Mouse (Mus musculus) midbrain, embryonic 10.5 days (tissue): ENCODE measurements around the gene Atp13a3. TPM values are rescaled to one million over a fixed set of nuclear protein-coding genes. Genes with fewer than 3 reads are reported as not detected.

Experiments used
- DNase-seq: peaks from one replicate; pipeline ENCODE4 v3.0.0-alpha.2; 2017; ENCODE audit warnings: low spot score
- H3K27ac ChIP-seq: fragments of 300-500 bp; sonication (generic); replicated peaks from 2 replicates; pipeline ENCODE4 v1.5.1; 2016; ENCODE audit warnings: mild to moderate bottlenecking
- H3K27me3 ChIP-seq: fragments of 300-500 bp; sonication (generic); 2 replicates; pipeline ENCODE4 v1.6.1; 2016; ENCODE audit warnings: low read depth, mild to moderate bottlenecking; ENCODE audit not compliant: poor library complexity, severe bottlenecking
- H3K36me3 ChIP-seq: fragments of 300-500 bp; sonication (generic); 2 replicates; pipeline ENCODE4 v1.6.1; 2016; ENCODE audit warnings: mild to moderate bottlenecking, moderate library complexity
- H3K4me1 ChIP-seq: fragments of 300-500 bp; sonication (generic); 2 replicates; pipeline ENCODE4 v1.6.1; 2016
- H3K4me3 ChIP-seq: fragments of 300-500 bp; sonication (generic); 2 replicates; pipeline ENCODE4 v1.5.1; 2016; ENCODE audit warnings: mild to moderate bottlenecking, moderate library complexity
- H3K9me3 ChIP-seq: fragments of 300-500 bp; sonication (generic); replicated peaks from 2 replicates; pipeline ENCODE4 v1.6.1; 2016; ENCODE audit warnings: mild to moderate bottlenecking
- WGBS: fragments of 180-500 bp; shearing (Covaris S2); methylation state at CpG from one replicate; pipeline ENCODE4 v1.1.7; 2016; 5-methylcytosine and 5-hydroxymethylcytosine counted together
- polyA plus RNA-seq: library from polyadenylated mRNA; unstranded; fragments of >200 nt; fragmentation: Nextera tagmentation; extraction: Ambion mirVana; gene quantifications from 2 replicates; pipeline ENCODE4 v1.2.1, GENCODE M21; 2016

Atp13a3 gene
- polyA plus RNA-seq, 1 experiment from 2014 or later: 7.8 TPM

DNA sequence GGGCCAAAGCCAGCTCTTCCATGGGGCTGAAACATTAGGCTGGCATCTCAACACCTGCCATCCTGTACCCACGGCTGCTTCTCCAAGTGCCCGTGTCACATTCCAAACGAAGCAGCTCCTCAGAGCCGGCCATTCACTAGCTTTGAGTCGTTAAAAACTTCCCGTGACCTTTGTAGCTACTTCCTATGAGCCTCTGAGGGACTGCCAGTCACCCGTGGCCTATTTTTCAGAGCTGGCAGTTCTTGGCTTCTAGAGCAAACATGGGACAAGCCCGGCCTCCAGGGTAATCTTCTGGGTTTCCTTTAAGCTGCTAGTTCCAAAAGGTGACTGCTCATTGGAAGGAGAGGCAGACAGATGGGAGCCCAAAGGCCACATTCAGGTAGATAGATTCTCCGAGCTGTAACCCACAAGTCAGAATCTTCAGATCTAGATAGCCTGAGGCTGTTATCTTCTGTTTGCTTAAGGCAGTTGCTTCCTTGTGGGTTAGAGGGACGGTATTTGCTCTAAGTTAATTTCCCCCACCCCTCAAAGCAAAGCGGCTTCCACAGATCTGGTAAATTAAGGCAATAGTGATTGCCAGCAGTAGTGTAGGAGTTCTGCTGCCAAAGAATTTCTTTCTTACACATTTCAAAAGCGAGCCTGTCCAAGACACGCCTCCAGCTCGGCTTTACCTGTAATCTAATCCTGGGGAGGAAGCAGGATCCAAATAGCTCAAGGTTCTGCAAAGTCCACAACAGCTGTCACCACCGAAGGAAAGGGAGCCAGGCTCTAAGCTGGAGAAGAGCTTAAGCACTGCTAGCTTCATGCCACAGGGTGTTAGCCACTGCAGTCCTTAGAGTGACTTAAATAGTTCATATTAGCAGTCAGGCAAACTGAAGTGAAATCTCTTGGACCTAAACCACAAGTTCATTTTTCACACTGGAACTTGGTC is 8.4 kb downstream of the Atp13a3 start:
- peaks cover 3% of the 10 kb centered on the region; the same call in 1 of the 2 replicates for H3K4me1 ChIP-seq
- no peaks in the 10 kb centered on the region for H3K9me3 ChIP-seq
- no peaks in the 10 kb centered on the region for H3K36me3 ChIP-seq
- H3K27ac ChIP-seq: no peak overlapping the region
- no peak for DNase-seq
- H3K4me3 ChIP-seq: no peak overlapping the region
- H3K27me3 ChIP-seq: no peaks in the 10 kb centered on the region
- 62% methylated on average over 15 of the region's 15 CpGs for WGBS

DNA sequence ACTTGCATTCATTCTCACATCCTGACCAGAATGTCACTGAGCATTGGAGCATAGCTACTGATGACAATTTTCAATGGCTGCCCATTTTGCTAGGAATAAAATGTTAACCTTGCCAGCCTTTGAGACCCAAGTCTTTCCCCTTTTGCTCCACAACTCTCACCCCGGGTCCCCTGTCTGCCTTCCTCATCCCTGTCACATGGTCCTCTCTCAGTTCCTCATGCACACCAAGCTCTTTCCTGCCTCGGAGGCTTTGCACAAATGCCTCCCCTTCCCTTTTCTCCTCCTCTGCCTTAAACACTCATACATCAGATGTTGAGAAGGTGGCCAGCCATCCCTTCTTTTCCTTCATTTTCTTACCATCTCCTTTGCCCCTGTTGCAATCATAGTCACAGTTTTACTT is 10.6 kb downstream of the Atp13a3 start:
- Histone ChIP-seq H3K36me3 (no peaks in the 10 kb centered on the region), H3K4me1 (peaks cover 3% of the 10 kb centered on the region; the same call in 1 of the 2 replicates), H3K27me3 (peaks cover 4% of the 10 kb centered on the region), H3K9me3 (no peaks in the 10 kb centered on the region), H3K4me3 (no peak overlapping the region), H3K27ac (no peak overlapping the region)
- 83% methylated on average over 2 of the region's 2 CpGs for WGBS
- DNase-seq: no peak

DNA sequence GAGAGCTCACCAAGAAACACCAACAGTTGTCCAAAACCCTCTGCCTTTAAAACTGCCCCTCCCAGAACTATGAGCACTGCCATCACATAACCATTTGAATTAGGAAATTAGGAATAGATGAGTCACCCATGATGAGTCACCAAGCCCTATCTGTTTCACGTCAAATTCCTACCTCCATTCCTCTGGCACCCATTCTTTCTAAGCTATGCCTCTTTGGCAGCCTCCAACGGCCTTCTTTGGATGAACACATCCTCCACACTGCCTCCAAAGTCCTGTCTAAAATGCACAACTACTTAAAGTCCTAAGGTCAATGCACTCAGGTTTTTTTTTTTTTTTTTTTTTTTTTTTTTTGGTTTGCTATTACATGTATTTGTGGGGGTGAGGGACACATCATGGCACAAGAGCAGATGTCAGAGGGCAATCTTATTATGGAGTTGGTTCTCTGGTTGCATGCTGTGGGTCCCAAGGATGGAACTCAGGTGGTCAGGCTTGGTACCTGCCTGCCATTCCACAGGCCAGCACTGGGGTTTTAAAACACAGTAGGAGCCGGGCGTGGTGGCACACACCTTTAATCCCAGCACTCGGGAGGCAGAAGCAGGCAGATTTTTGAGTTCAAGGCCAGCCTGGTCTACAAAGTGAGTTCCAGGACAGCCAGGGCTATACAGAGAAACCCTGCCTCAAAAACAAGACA is 15.0 kb downstream of the Atp13a3 start:
- Histone ChIP-seq H3K36me3 (peaks cover 9% of the 10 kb centered on the region), H3K9me3 (no peaks in the 10 kb centered on the region), H3K4me1 (peaks cover 29% of the 10 kb centered on the region), H3K27ac (no peak overlapping the region), H3K4me3 (no peak overlapping the region), H3K27me3 (peaks cover 10% of the 10 kb centered on the region)
- DNase-seq: no peak
- 90% methylated on average over 5 of the region's 5 CpGs for WGBS

GRCm38 (mm10) chr16:30389831-30390649 is 15.7 kb downstream of the Atp13a3 start:
- no peaks in the 10 kb centered on the region for H3K9me3 ChIP-seq
- no peak for DNase-seq
- WGBS: 77% methylated on average over 9 of the region's 9 CpGs
- peaks cover 10% of the 10 kb centered on the region for H3K27me3 ChIP-seq
- peak overlapping the region; percentile 91 for H3K4me3 ChIP-seq
- peaks cover 29% of the 10 kb centered on the region for H3K4me1 ChIP-seq
- peaks cover 17% of the 10 kb centered on the region for H3K36me3 ChIP-seq
- H3K27ac ChIP-seq: peak overlapping the region; percentile 93

GRCm38 (mm10) chr16:30389210-30389684 is 16.5 kb downstream of the Atp13a3 start:
- peak; percentile 53 for DNase-seq
- H3K27ac ChIP-seq: peak overlapping the region; percentile 93
- no peaks in the 10 kb centered on the region for H3K9me3 ChIP-seq
- peaks cover 10% of the 10 kb centered on the region for H3K27me3 ChIP-seq
- H3K36me3 ChIP-seq: peaks cover 25% of the 10 kb centered on the region
- peak overlapping the region; percentile 91 for H3K4me3 ChIP-seq
- H3K4me1 ChIP-seq: peaks cover 29% of the 10 kb centered on the region
- 7% methylated on average over 17 of the region's 17 CpGs for WGBS

- H3K36me3 ChIP-seq: peaks cover 31% of the 10 kb centered on the region
- 1% methylated on average over 75 of the region's 76 CpGs for WGBS
- peak overlapping the region; percentile 93 for H3K27ac ChIP-seq
Observed at GRCm38 (mm10) chr16:30388522-30389209, 17.1 kb downstream of the Atp13a3 start.

GRCm38 (mm10) chr16:30387871-30388460 is 17.8 kb downstream of the Atp13a3 start:
- H3K27ac ChIP-seq: peak overlapping the region; percentile 93
- H3K9me3 ChIP-seq: no peaks in the 10 kb centered on the region
- peaks cover 10% of the 10 kb centered on the region for H3K27me3 ChIP-seq
- under 1% methylated on average over 48 of the region's 49 CpGs for WGBS
- peaks cover 38% of the 10 kb centered on the region for H3K36me3 ChIP-seq
- DNase-seq: peak; percentile 57
- peaks cover 29% of the 10 kb centered on the region for H3K4me1 ChIP-seq
- peak overlapping the region; percentile 91 for H3K4me3 ChIP-seq

More at GRCm38 (mm10) chr16:30388522-30389209, 17.1 kb downstream of the Atp13a3 start:
- DNase-seq: peak; percentile 91
- H3K4me3 ChIP-seq: peak overlapping the region; percentile 91
- no peaks in the 10 kb centered on the region for H3K9me3 ChIP-seq
- peaks cover 10% of the 10 kb centered on the region for H3K27me3 ChIP-seq
- H3K4me1 ChIP-seq: peaks cover 29% of the 10 kb centered on the region

DNA sequence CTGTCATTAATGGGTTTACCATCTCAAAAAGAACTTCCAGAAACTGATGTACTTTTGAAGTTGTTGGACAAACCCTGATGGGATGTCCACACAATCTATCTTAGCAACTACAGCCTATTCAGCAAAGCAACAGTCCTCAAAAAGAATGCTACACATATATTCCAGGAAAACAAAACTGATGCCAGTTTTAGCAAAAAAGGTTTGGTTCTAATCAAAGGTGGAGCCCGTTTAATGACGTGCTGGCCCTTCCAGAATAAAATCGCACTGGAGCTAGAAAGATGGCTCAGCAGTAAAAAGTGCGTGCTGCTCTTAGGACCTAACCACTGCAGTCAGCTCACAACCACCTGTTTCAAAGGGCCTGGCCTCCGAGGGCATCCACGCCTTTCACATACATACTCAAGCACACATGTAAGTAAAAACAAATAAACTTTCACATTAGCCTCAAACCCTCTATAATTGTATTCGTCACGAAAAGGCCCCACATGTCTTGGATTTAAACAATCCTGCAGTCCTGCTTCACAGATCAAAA is 18.8 kb downstream of the Atp13a3 start:
- Histone ChIP-seq H3K4me1 (peaks cover 29% of the 10 kb centered on the region), H3K27me3 (peaks cover 10% of the 10 kb centered on the region), H3K27ac (no peak overlapping the region), H3K9me3 (no peaks in the 10 kb centered on the region), H3K4me3 (peak overlapping the region; percentile 91), H3K36me3 (peaks cover 46% of the 10 kb centered on the region)
- DNase-seq: no peak
- WGBS: 83% methylated on average over 8 of the region's 8 CpGs

DNA sequence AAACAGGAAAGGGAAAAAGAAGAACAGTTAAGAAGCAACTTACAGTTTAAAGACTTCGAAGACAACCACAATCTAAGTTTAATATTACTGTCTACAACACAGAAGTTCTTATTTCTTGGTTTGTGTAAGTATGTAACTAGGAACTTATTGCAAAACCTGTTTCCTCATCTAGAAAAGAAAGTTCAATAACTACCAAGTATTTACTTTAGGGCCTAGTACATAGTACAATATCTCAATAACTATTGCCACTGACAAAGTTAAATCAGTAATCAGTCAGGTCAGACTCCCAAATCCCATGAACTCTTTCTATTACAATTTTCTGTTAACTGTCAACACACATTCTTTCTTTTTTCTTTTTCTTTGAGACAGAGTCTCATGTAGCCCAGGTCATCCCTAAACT is 20.2 kb downstream of the Atp13a3 start:
- 94% methylated on average over 1 of the region's 1 CpGs for WGBS

DNA sequence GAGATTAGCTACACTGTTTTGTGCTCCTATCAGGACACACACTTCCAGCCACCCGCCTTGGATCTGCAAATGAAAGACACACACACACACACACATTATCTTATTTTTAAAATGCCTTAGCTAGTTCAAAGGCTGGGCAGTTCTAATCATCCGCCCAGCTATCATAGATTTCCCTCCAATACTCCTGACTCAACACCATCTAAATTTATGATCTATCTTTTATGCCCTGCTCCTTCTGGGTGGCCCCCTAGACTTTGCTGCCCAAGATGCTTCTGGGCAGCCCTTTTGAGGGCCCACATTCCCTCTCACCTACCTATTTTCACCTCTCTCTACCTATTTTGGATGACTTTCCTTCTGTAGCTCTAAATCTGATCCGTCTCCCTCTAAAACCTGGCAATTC is 29.5 kb downstream of the Atp13a3 start:
- H3K27me3 ChIP-seq: no peaks in the 10 kb centered on the region
- DNase-seq: no peak
- H3K9me3 ChIP-seq: no peaks in the 10 kb centered on the region
- WGBS: 82% methylated on average over 3 of the region's 3 CpGs
- H3K27ac ChIP-seq: no peak overlapping the region
- peaks cover 28% of the 10 kb centered on the region for H3K36me3 ChIP-seq
- H3K4me3 ChIP-seq: no peak overlapping the region
- H3K4me1 ChIP-seq: no peaks in the 10 kb centered on the region

More for the DNA sequence above, 20.2 kb downstream of the Atp13a3 start:
- no peak for DNase-seq
- Histone ChIP-seq H3K4me1 (peaks cover 29% of the 10 kb centered on the region), H3K9me3 (no peaks in the 10 kb centered on the region), H3K27me3 (peaks cover 10% of the 10 kb centered on the region), H3K36me3 (peaks cover 56% of the 10 kb centered on the region), H3K27ac (no peak overlapping the region), H3K4me3 (no peak overlapping the region)

- no peaks in the 10 kb centered on the region for H3K27me3 ChIP-seq
- no peak overlapping the region for H3K4me3 ChIP-seq
- DNase-seq: no peak
- no peak overlapping the region for H3K27ac ChIP-seq
- no peaks in the 10 kb centered on the region for H3K4me1 ChIP-seq
- H3K36me3 ChIP-seq: peaks cover 15% of the 10 kb centered on the region
- no peaks in the 10 kb centered on the region for H3K9me3 ChIP-seq
- 95% methylated on average over 3 of the region's 3 CpGs for WGBS
Observed at GRCm38 (mm10) chr16:30374927-30375326, 30.8 kb downstream of the Atp13a3 start.
